Mouse (Mus musculus): ENCODE results near the gene Tnfrsf21. TPM values are rescaled to one million over a fixed set of nuclear protein-coding genes. Genes with fewer than 3 reads are reported as not detected.

Gene Tnfrsf21
- polyA plus RNA-seq, 1 experiment = 5.3 TPM

GRCm38 (mm10) chr17:42987692-42988091, 28.7 kb upstream of the Tnfrsf21 start:
- H3K27me3 ChIP-seq (ENCODE audit: control insufficient read depth) = no peaks in the 10 kb centered on the region
- no peaks in the 10 kb centered on the region for H3K9me3 ChIP-seq (ENCODE audit: control insufficient read depth, low read length)
- TF ChIP-seq TAL1 (IDR thresholded peaks at IDR 0.05; ENCODE audit: low read length) = no peak
- TF ChIP-seq GATA1 (IDR thresholded peaks at IDR 0.05; ENCODE audit: low read length) = no peak
- H3K4me1 ChIP-seq (ENCODE audit: control insufficient read depth) = no peaks in the 10 kb centered on the region; the same call in 1 of the 2 replicates
- H3K36me3 ChIP-seq (ENCODE audit: control insufficient read depth) = no peaks in the 10 kb centered on the region
- no peak overlapping the region for H3K4me3 ChIP-seq (replicated peaks)

GRCm38 (mm10) chr17:42989981-42990380, 26.4 kb upstream of the Tnfrsf21 start:
- H3K27me3 ChIP-seq (ENCODE audit: control insufficient read depth) = no peaks in the 10 kb centered on the region
- H3K9me3 ChIP-seq (ENCODE audit: control insufficient read depth, low read length) = no peaks in the 10 kb centered on the region
- no peaks in the 10 kb centered on the region for H3K36me3 ChIP-seq (ENCODE audit: control insufficient read depth)
- H3K4me3 ChIP-seq (replicated peaks) = no peak overlapping the region
- TF ChIP-seq TAL1 (IDR thresholded peaks at IDR 0.05; ENCODE audit: low read length) (no peak), GATA1 (IDR thresholded peaks at IDR 0.05; ENCODE audit: low read length) (no peak)
- H3K4me1 ChIP-seq (ENCODE audit: control insufficient read depth) = no peaks in the 10 kb centered on the region; the same call in 1 of the 2 replicates

GRCm38 (mm10) chr17:42991112-42991511, 25.2 kb upstream of the Tnfrsf21 start:
- no peaks in the 10 kb centered on the region for H3K9me3 ChIP-seq (ENCODE audit: control insufficient read depth, low read length)
- TF ChIP-seq GATA1 (IDR thresholded peaks at IDR 0.05; ENCODE audit: low read length) = no peak
- TF ChIP-seq TAL1 (IDR thresholded peaks at IDR 0.05; ENCODE audit: low read length) = no peak
- no peaks in the 10 kb centered on the region for H3K27me3 ChIP-seq (ENCODE audit: control insufficient read depth)
- H3K4me3 ChIP-seq (replicated peaks) = no peak overlapping the region
- H3K36me3 ChIP-seq (ENCODE audit: control insufficient read depth) = no peaks in the 10 kb centered on the region
- no peaks in the 10 kb centered on the region; the same call in 1 of the 2 replicates for H3K4me1 ChIP-seq (ENCODE audit: control insufficient read depth)

- Histone ChIP-seq H3K4me3 (replicated peaks) (no peak overlapping the region), H3K36me3 (ENCODE audit: control insufficient read depth) (no peaks in the 10 kb centered on the region), H3K4me1 (ENCODE audit: control insufficient read depth) (no peaks in the 10 kb centered on the region), H3K9me3 (ENCODE audit: control insufficient read depth, low read length) (no peaks in the 10 kb centered on the region), H3K27me3 (ENCODE audit: control insufficient read depth) (no peaks in the 10 kb centered on the region)
- TF ChIP-seq GATA1 (IDR thresholded peaks at IDR 0.05; ENCODE audit: low read length) (no peak), TAL1 (IDR thresholded peaks at IDR 0.05; ENCODE audit: low read length) (no peak)
Observed at GRCm38 (mm10) chr17:42999446-42999977, 16.8 kb upstream of the Tnfrsf21 start.

- no peaks in the 10 kb centered on the region for H3K9me3 ChIP-seq (ENCODE audit: control insufficient read depth, low read length)
- no peaks in the 10 kb centered on the region for H3K36me3 ChIP-seq (ENCODE audit: control insufficient read depth)
- no peak overlapping the region for H3K4me3 ChIP-seq (replicated peaks)
- no peaks in the 10 kb centered on the region for H3K27me3 ChIP-seq (ENCODE audit: control insufficient read depth)
- H3K4me1 ChIP-seq (ENCODE audit: control insufficient read depth) = no peaks in the 10 kb centered on the region
- TF ChIP-seq TAL1 (IDR thresholded peaks at IDR 0.05; ENCODE audit: low read length) (no peak), GATA1 (IDR thresholded peaks at IDR 0.05; ENCODE audit: low read length) (no peak)
Observed at GRCm38 (mm10) chr17:43000598-43000997, 15.8 kb upstream of the Tnfrsf21 start.

GRCm38 (mm10) chr17:43012718-43013117, 3.6 kb upstream of the Tnfrsf21 start:
- no peaks in the 10 kb centered on the region for H3K9me3 ChIP-seq (ENCODE audit: control insufficient read depth, low read length)
- no peaks in the 10 kb centered on the region; the same call in 1 of the 2 replicates for H3K36me3 ChIP-seq (ENCODE audit: control insufficient read depth)
- TF ChIP-seq GATA1 (IDR thresholded peaks at IDR 0.05; ENCODE audit: low read length) = no peak
- no peak for TF ChIP-seq TAL1 (IDR thresholded peaks at IDR 0.05; ENCODE audit: low read length)
- no peak overlapping the region for H3K4me3 ChIP-seq (replicated peaks)
- H3K27me3 ChIP-seq (ENCODE audit: control insufficient read depth) = peaks cover 17% of the 10 kb centered on the region
- peaks cover 12% of the 10 kb centered on the region for H3K4me1 ChIP-seq (ENCODE audit: control insufficient read depth)

GRCm38 (mm10) chr17:43017341-43018052, 1.1 kb downstream of the Tnfrsf21 start:
- Histone ChIP-seq H3K36me3 (ENCODE audit: control insufficient read depth) (peaks cover 47% of the 10 kb centered on the region), H3K4me3 (replicated peaks) (peak overlapping the region; percentile 98), H3K9me3 (ENCODE audit: control insufficient read depth, low read length) (no peaks in the 10 kb centered on the region), H3K27me3 (ENCODE audit: control insufficient read depth) (peaks cover 10% of the 10 kb centered on the region), H3K4me1 (ENCODE audit: control insufficient read depth) (peaks cover 59% of the 10 kb centered on the region)
- TF ChIP-seq GATA1 (IDR thresholded peaks at IDR 0.05; ENCODE audit: low read length) = 0 out of 2 replicates have a peak, but pooled peaks have one; percentile 14
- peak; percentile 53; the same call in 2 of the 3 replicates for TF ChIP-seq TAL1 (IDR thresholded peaks at IDR 0.05; ENCODE audit: low read length)

- peaks cover 10% of the 10 kb centered on the region for H3K27me3 ChIP-seq (ENCODE audit: control insufficient read depth)
- TF ChIP-seq GATA1 (IDR thresholded peaks at IDR 0.05; ENCODE audit: low read length) = no peak
- no peak for TF ChIP-seq TAL1 (IDR thresholded peaks at IDR 0.05; ENCODE audit: low read length)
- peak overlapping the region; percentile 98 for H3K4me3 ChIP-seq (replicated peaks)
- H3K36me3 ChIP-seq (ENCODE audit: control insufficient read depth) = peaks cover 53% of the 10 kb centered on the region
- no peaks in the 10 kb centered on the region for H3K9me3 ChIP-seq (ENCODE audit: control insufficient read depth, low read length)
- H3K4me1 ChIP-seq (ENCODE audit: control insufficient read depth) = peaks cover 64% of the 10 kb centered on the region
Observed at GRCm38 (mm10) chr17:43018071-43018470, 1.7 kb downstream of the Tnfrsf21 start.

GRCm38 (mm10) chr17:43019660-43020059, 3.3 kb downstream of the Tnfrsf21 start:
- H3K27me3 ChIP-seq (ENCODE audit: control insufficient read depth) = peaks cover 6% of the 10 kb centered on the region
- peaks cover 80% of the 10 kb centered on the region for H3K4me1 ChIP-seq (ENCODE audit: control insufficient read depth)
- H3K4me3 ChIP-seq (replicated peaks) = peak overlapping the region; percentile 98
- H3K9me3 ChIP-seq (ENCODE audit: control insufficient read depth, low read length) = no peaks in the 10 kb centered on the region
- H3K36me3 ChIP-seq (ENCODE audit: control insufficient read depth) = peaks cover 67% of the 10 kb centered on the region
- TF ChIP-seq GATA1 (IDR thresholded peaks at IDR 0.05; ENCODE audit: low read length) (no peak), TAL1 (IDR thresholded peaks at IDR 0.05; ENCODE audit: low read length) (no peak)

Measured in erythroblast, embryonic 14.5 days (primary cell).